Mouse (Mus musculus) lung, adult 2 months (tissue): ENCODE measurements around the gene Smtnl1. TPM values are rescaled to one million over a fixed set of nuclear protein-coding genes. Genes with fewer than 3 reads are reported as not detected.
"Not testable (repeated sequence)": the region's sequence is repeated elsewhere in the genome, so short reads cannot be mapped to it uniquely, and the experiment has no call there.

Experiments used
- DNase-seq: peaks from one replicate; pipeline ENCODE4 v3.0.0; 2022
- H3K4me1 ChIP-seq: fragments of 200-500 bp; 2 replicates; pipeline ENCODE4 v1.6.1; 2011; ENCODE audit warnings: low read length; ENCODE audit not compliant: control insufficient read depth, insufficient read depth
- H3K4me3 ChIP-seq: fragments of 200-500 bp; replicated peaks from 2 replicates; pipeline ENCODE3; 2011; ENCODE audit warnings: low read depth, mild to moderate bottlenecking, control low read depth, low read length; ENCODE audit errors: extremely low read depth
- CTCF ChIP-seq: fragments of 200-500 bp; IDR thresholded peaks from 2 replicates; pipeline ENCODE4 v1.5.1; 2011; ENCODE audit warnings: mild to moderate bottlenecking, low read length, control low read depth; ENCODE audit not compliant: insufficient read depth
- POLR2A ChIP-seq: fragments of 200-500 bp; IDR thresholded peaks from 2 replicates; pipeline ENCODE4 v1.6.1; 2011; ENCODE audit warnings: low read depth, mild to moderate bottlenecking, control low read depth, low read length, borderline replicate concordance; ENCODE audit errors: extremely low read depth
- WGBS: fragments of 180-500 bp; shearing (Covaris S2); methylation state at CpG from one replicate; pipeline ENCODE4 v1.1.7; 2018; 5-methylcytosine and 5-hydroxymethylcytosine counted together
- polyA plus RNA-seq: library from polyadenylated mRNA; depleted of rRNA; stranded (reverse); fragments of >200 nt; gene quantifications from 2 replicates; pipeline ENCODE4 v1.2.3, GENCODE M21; 2012

Gene Smtnl1
- polyA plus RNA-seq, 1 experiment = 3.5 TPM

GRCm38 (mm10) chr2:84819861-84820260 is 2.6 kb downstream of the Smtnl1 start:
- Histone ChIP-seq H3K4me1 (no peaks in the 10 kb centered on the region), H3K4me3 (no peak overlapping the region)
- DNase-seq = no peak
- WGBS = 25% methylated on average over 3 of the region's 3 CpGs
- TF ChIP-seq CTCF (no peak), POLR2A (no peak)

- Histone ChIP-seq H3K4me1 (0 out of 2 replicates have a peak, but pooled peaks cover 5% of the 10 kb centered on the region), H3K4me3 (no peak overlapping the region)
- no peak for DNase-seq
- 88% methylated on average over 6 of the region's 6 CpGs for WGBS
- TF ChIP-seq CTCF = no peak
- TF ChIP-seq POLR2A = no peak
Measured at GRCm38 (mm10) chr2:84812676-84813075, 9.8 kb downstream of the Smtnl1 start.

- WGBS = 58% methylated on average over 7 of the region's 7 CpGs
- no peak overlapping the region for H3K4me3 ChIP-seq
- no peak for DNase-seq
Measured at GRCm38 (mm10) chr2:84811880-84812279, 10.6 kb downstream of the Smtnl1 start.

GRCm38 (mm10) chr2:84810886-84811577 is 11.4 kb downstream of the Smtnl1 start:
- Histone ChIP-seq H3K4me3 (peak overlapping the region; percentile 48), H3K4me1 (0 out of 2 replicates have a peak, but pooled peaks cover 5% of the 10 kb centered on the region)
- TF ChIP-seq POLR2A = no peak
- peak; percentile 65 for TF ChIP-seq CTCF
- peak; percentile 84 for DNase-seq
- WGBS = 22% methylated on average over 26 of the region's 26 CpGs

More at GRCm38 (mm10) chr2:84811880-84812279, 10.6 kb downstream of the Smtnl1 start:
- TF ChIP-seq CTCF = no peak
- TF ChIP-seq POLR2A = no peak
- H3K4me1 ChIP-seq = 0 out of 2 replicates have a peak, but pooled peaks cover 5% of the 10 kb centered on the region

GRCm38 (mm10) chr2:84810526-84810885 is 11.9 kb downstream of the Smtnl1 start:
- DNase-seq = no peak
- WGBS = 67% methylated on average over 6 of the region's 6 CpGs
- no peak overlapping the region for H3K4me3 ChIP-seq
- TF ChIP-seq CTCF (no peak), POLR2A (no peak)
- H3K4me1 ChIP-seq = 0 out of 2 replicates have a peak, but pooled peaks cover 5% of the 10 kb centered on the region

- no peak for DNase-seq
- no peak for TF ChIP-seq CTCF
- no peak for TF ChIP-seq POLR2A
Measured at GRCm38 (mm10) chr2:84809330-84809729, 13.1 kb downstream of the Smtnl1 start.

GRCm38 (mm10) chr2:84806546-84806945 is 15.9 kb downstream of the Smtnl1 start:
- no peak for TF ChIP-seq CTCF
- no peak for TF ChIP-seq POLR2A
- DNase-seq = no peak
- 66% methylated on average over 5 of the region's 5 CpGs for WGBS
- no peak overlapping the region for H3K4me3 ChIP-seq
- 0 out of 2 replicates have a peak, but pooled peaks cover 5% of the 10 kb centered on the region for H3K4me1 ChIP-seq

More at GRCm38 (mm10) chr2:84809330-84809729, 13.1 kb downstream of the Smtnl1 start:
- Histone ChIP-seq H3K4me1 (0 out of 2 replicates have a peak, but pooled peaks cover 5% of the 10 kb centered on the region), H3K4me3 (no peak overlapping the region)

GRCm38 (mm10) chr2:84803963-84804362 is 18.5 kb downstream of the Smtnl1 start:
- DNase-seq = no peak
- 87% methylated on average over 7 of the region's 7 CpGs for WGBS
- Histone ChIP-seq H3K4me3 (no peak overlapping the region), H3K4me1 (no peaks in the 10 kb centered on the region)
- TF ChIP-seq CTCF = no peak
- TF ChIP-seq POLR2A = no peak

- not testable (repeated sequence) for DNase-seq, H3K4me1 ChIP-seq, H3K4me3 ChIP-seq
- WGBS = 84% methylated on average over 5 of the region's 5 CpGs
Measured at GRCm38 (mm10) chr2:84801223-84801622, 21.2 kb downstream of the Smtnl1 start.

- H3K4me1 ChIP-seq = no peaks in the 10 kb centered on the region; the same call in 1 of the 2 replicates
- TF ChIP-seq POLR2A (no peak), CTCF (no peak)
- H3K4me3 ChIP-seq = no peak overlapping the region
- WGBS = 53% methylated on average over 4 of the region's 4 CpGs
- DNase-seq = no peak
Measured at GRCm38 (mm10) chr2:84800304-84800703, 22.1 kb downstream of the Smtnl1 start.
